Mouse (Mus musculus) stomach, embryonic 16.5 days (tissue): ENCODE data around the gene Ensa. TPM values are rescaled to one million over a fixed set of nuclear protein-coding genes. Genes with fewer than 3 reads are reported as not detected.
A peak's percentile ranks its signal among the peaks of the same experiment; 100 is the strongest.
"Not testable (repeated sequence)": the region's sequence is repeated elsewhere in the genome, so short reads cannot be mapped to it uniquely, and the experiment has no call there.

Source experiments
- ATAC-seq: fragments of 200-750 bp; cut with Nextera tagmentation; 2 replicates; pipeline ENCODE4 v1.8.0; 2017; ENCODE audit warnings: moderate number of reproducible peaks, moderate TSS enrichment; ENCODE audit not compliant: insufficient read depth, low FRiP score
- H3K27ac ChIP-seq: fragments of 300-500 bp; sonication (generic); 2 replicates; pipeline ENCODE4 v1.5.1; 2014; ENCODE audit warnings: low read length
- H3K27me3 ChIP-seq: fragments of 300-500 bp; sonication (generic); 2 replicates; pipeline ENCODE4 v1.6.1; 2014; ENCODE audit warnings: low read length, control low read depth, mixed read lengths; ENCODE audit not compliant: control insufficient read depth, insufficient read depth
- H3K36me3 ChIP-seq: fragments of 300-500 bp; sonication (generic); 2 replicates; pipeline ENCODE4 v1.6.1; 2014; ENCODE audit warnings: low read length; ENCODE audit not compliant: control insufficient read depth, insufficient read depth
- H3K4me1 ChIP-seq: fragments of 300-500 bp; sonication (generic); 2 replicates; pipeline ENCODE4 v1.6.1; 2014; ENCODE audit warnings: low read length, control low read depth, mixed read lengths; ENCODE audit not compliant: control insufficient read depth, insufficient read depth
- H3K4me2 ChIP-seq: fragments of 300-500 bp; sonication (generic); 2 replicates; pipeline ENCODE4 v1.6.1; 2014; ENCODE audit warnings: low read depth, low read length, mixed read lengths
- H3K4me3 ChIP-seq: fragments of 300-500 bp; sonication (generic); replicated peaks from 2 replicates; pipeline ENCODE4 v1.5.1; 2014; ENCODE audit warnings: mild to moderate bottlenecking, low read length
- H3K9ac ChIP-seq: fragments of 300-500 bp; sonication (generic); 2 replicates; pipeline ENCODE4 v1.6.1; 2014; ENCODE audit warnings: low read length
- H3K9me3 ChIP-seq: fragments of 300-500 bp; sonication (generic); replicated peaks from 2 replicates; pipeline ENCODE4 v1.6.1; 2016; ENCODE audit warnings: low read length, control low read depth; ENCODE audit not compliant: control insufficient read depth
- WGBS: fragments of 180-500 bp; shearing (Covaris S2); extraction: QIAGEN DNeasy Blood & Tissue Kit; methylation state at CpG from one replicate; pipeline ENCODE4 v1.1.7; 2014; 5-methylcytosine and 5-hydroxymethylcytosine counted together
- polyA plus RNA-seq: library from polyadenylated mRNA; unstranded; fragments of >200 nt; fragmentation: Nextera tagmentation; extraction: Ambion mirVana; gene quantifications from 2 replicates; pipeline ENCODE4 v1.2.1, GENCODE M21; 2015

Gene Ensa
- polyA plus RNA-seq, 1 experiment from 2014 or later, result 70.3 TPM

DNA sequence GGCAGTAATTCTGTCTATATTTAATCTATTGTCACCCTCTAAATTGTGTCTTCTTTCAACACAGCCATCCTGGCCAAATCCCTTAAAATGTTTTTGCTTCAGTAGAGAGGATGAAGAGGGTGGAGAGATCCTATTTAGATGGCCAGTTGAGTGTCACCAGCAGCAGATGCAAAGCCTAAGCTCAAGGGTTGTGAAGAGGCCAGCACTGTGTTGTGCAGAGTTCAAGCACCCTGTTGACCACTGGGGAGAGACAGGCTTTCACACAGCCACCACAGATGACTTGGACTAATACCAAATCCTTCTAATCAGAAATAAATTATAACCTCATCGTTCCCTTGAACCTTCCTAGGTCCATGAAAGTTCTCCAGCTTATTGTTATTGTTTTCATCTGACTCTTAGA, 6.3 kb upstream of the Ensa start:
- 65% methylated on average over 1 of the region's 1 CpGs for WGBS
- Histone ChIP-seq H3K27me3 (no peaks in the 10 kb centered on the region), H3K9ac (no peak overlapping the region), H3K4me3 (no peak overlapping the region), H3K9me3 (no peaks in the 10 kb centered on the region), H3K4me1 (no peaks in the 10 kb centered on the region), H3K4me2 (no peak overlapping the region), H3K36me3 (peaks cover 19% of the 10 kb centered on the region; the same call in 1 of the 2 replicates), H3K27ac (no peak overlapping the region)
- no peak for ATAC-seq

GRCm38 (mm10) chr3:95621241-95621640, 3.6 kb upstream of the Ensa start:
- Histone ChIP-seq H3K27me3 (no peaks in the 10 kb centered on the region), H3K9me3 (no peaks in the 10 kb centered on the region), H3K36me3 (peaks cover 19% of the 10 kb centered on the region; the same call in 1 of the 2 replicates), H3K4me3 (no peak overlapping the region), H3K9ac (no peak overlapping the region), H3K27ac (no peak overlapping the region), H3K4me2 (no peak overlapping the region), H3K4me1 (peaks cover 6% of the 10 kb centered on the region)
- no peak for ATAC-seq
- WGBS, result 93% methylated on average over 1 of the region's 1 CpGs

- peaks cover 20% of the 10 kb centered on the region for H3K36me3 ChIP-seq
- H3K9ac ChIP-seq, H3K4me1 ChIP-seq, ATAC-seq, H3K4me2 ChIP-seq, H3K4me3 ChIP-seq, H3K27me3 ChIP-seq, H3K9me3 ChIP-seq, H3K27ac ChIP-seq: not testable (repeated sequence)
- 90% methylated on average over 20 of the region's 20 CpGs for WGBS
Observed at GRCm38 (mm10) chr3:95622421-95622820, 2.4 kb upstream of the Ensa start.

GRCm38 (mm10) chr3:95623551-95623950, 1.2 kb upstream of the Ensa start:
- Histone ChIP-seq H3K9me3 (no peaks in the 10 kb centered on the region), H3K4me3 (no peak overlapping the region), H3K4me2 (no peak overlapping the region), H3K36me3 (peaks cover 16% of the 10 kb centered on the region), H3K27ac (no peak overlapping the region), H3K4me1 (peaks cover 8% of the 10 kb centered on the region), H3K9ac (no peak overlapping the region), H3K27me3 (no peaks in the 10 kb centered on the region)
- no peak for ATAC-seq
- 76% methylated on average over 2 of the region's 2 CpGs for WGBS

DNA sequence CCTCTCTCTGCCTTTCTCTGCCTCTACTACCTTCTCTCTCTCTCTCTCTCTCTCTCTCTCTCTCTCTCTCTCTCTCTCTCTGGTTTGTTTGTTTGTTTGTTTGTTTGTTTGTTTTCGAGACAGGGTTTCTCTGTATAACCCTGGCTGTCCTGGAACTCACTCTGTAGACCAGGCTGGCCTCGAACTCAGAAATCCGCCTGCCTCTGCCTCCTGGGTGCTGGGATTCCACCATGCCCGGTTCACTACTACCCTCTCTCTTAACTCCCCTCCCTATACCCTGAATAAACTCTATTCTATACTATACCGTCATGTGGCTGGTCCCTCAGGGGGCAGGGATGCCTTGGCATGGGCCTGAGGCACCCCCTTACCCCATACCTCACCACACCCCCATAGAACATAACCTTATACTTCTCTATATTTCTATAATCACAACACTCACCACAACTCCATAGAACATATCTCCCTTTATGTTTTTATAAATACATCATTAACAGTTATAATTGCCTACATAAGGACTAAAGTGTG, 740 bp upstream of the Ensa start:
- peak overlapping the region; percentile 78 for H3K4me3 ChIP-seq
- H3K27me3 ChIP-seq, ATAC-seq, H3K9me3 ChIP-seq, H3K4me1 ChIP-seq: not testable (repeated sequence)
- 67% methylated on average over 5 of the region's 5 CpGs for WGBS
- peak overlapping the region; percentile 61 for H3K4me2 ChIP-seq
- H3K27ac ChIP-seq, result peak overlapping the region; percentile 80
- peaks cover 21% of the 10 kb centered on the region for H3K36me3 ChIP-seq
- peak overlapping the region; percentile 56 for H3K9ac ChIP-seq

GRCm38 (mm10) chr3:95627763-95628162, 3.0 kb downstream of the Ensa start:
- 83% methylated on average over 5 of the region's 5 CpGs for WGBS
- no peak for ATAC-seq
- H3K36me3 ChIP-seq, result peaks cover 15% of the 10 kb centered on the region

GRCm38 (mm10) chr3:95629755-95630154, 5.0 kb downstream of the Ensa start:
- no peaks in the 10 kb centered on the region for H3K27me3 ChIP-seq
- H3K27ac ChIP-seq, result no peak overlapping the region
- H3K4me1 ChIP-seq, result peaks cover 8% of the 10 kb centered on the region
- no peaks in the 10 kb centered on the region for H3K9me3 ChIP-seq
- no peak overlapping the region for H3K4me3 ChIP-seq
- peaks cover 15% of the 10 kb centered on the region for H3K36me3 ChIP-seq
- no peak overlapping the region for H3K9ac ChIP-seq
- ATAC-seq, result no peak
- H3K4me2 ChIP-seq, result no peak overlapping the region
- WGBS, result 81% methylated on average over 4 of the region's 4 CpGs

More at GRCm38 (mm10) chr3:95627763-95628162, 3.0 kb downstream of the Ensa start:
- no peak overlapping the region for H3K4me2 ChIP-seq
- H3K4me1 ChIP-seq, result peaks cover 8% of the 10 kb centered on the region
- no peak overlapping the region for H3K4me3 ChIP-seq
- no peaks in the 10 kb centered on the region for H3K9me3 ChIP-seq
- no peak overlapping the region for H3K27ac ChIP-seq
- no peaks in the 10 kb centered on the region for H3K27me3 ChIP-seq
- H3K9ac ChIP-seq, result no peak overlapping the region

GRCm38 (mm10) chr3:95630856-95631255, 6.1 kb downstream of the Ensa start:
- H3K4me3 ChIP-seq, result no peak overlapping the region
- H3K27me3 ChIP-seq, result no peaks in the 10 kb centered on the region
- H3K4me2 ChIP-seq, result no peak overlapping the region
- no peak for ATAC-seq
- 75% methylated on average over 3 of the region's 3 CpGs for WGBS
- no peak overlapping the region for H3K27ac ChIP-seq
- peaks cover 15% of the 10 kb centered on the region for H3K36me3 ChIP-seq
- peaks cover 5% of the 10 kb centered on the region for H3K4me1 ChIP-seq
- no peak overlapping the region for H3K9ac ChIP-seq
- H3K9me3 ChIP-seq, result no peaks in the 10 kb centered on the region

DNA sequence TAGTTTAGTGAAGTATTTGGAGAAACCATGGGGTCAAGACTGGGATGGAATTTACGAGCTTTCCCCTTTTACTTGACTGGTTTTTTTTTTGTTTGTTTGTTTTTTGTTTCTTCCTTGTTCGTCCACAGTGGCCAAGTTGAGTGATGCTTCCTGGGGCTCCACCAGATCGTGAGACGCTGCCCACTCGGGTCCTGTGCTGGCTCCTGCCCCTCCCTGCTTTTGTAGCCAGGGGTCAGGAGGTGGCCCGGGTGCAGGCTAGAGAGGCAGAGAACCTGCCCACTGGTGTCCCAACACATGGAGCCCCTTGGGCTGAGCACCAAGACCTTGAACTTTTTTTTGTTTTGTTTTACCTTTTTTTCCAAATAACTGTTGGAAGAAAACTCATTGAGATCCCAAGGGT, 6.5 kb downstream of the Ensa start:
- no peak overlapping the region for H3K27ac ChIP-seq
- H3K36me3 ChIP-seq, result peaks cover 15% of the 10 kb centered on the region
- H3K4me2 ChIP-seq, result no peak overlapping the region
- H3K9me3 ChIP-seq, result no peaks in the 10 kb centered on the region
- H3K9ac ChIP-seq, result no peak overlapping the region
- ATAC-seq, result no peak
- H3K4me1 ChIP-seq, result peaks cover under 1% of the 10 kb centered on the region
- H3K27me3 ChIP-seq, result no peaks in the 10 kb centered on the region
- 71% methylated on average over 6 of the region's 6 CpGs for WGBS
- no peak overlapping the region for H3K4me3 ChIP-seq
